Mouse (Mus musculus) T-helper 17 cell (primary cell): ENCODE results near the gene Wfdc16.
"Not testable (repeated sequence)": the region's sequence is repeated elsewhere in the genome, so short reads cannot be mapped to it uniquely, and the experiment has no call there.

Experiments used
- in situ Hi-C, 2 experiments: fragments of 300-600 bp; cut with MboI, MseI; formaldehyde crosslinking; loops; 1 replicate in 1 of 2; 2 replicates in 1 of 2; pipeline ENCODE4 v1.15.1; 2025; ENCODE audit warnings: high pct_unique_total_duplicates in 2 of 2

The Wfdc16 gene

DNA sequence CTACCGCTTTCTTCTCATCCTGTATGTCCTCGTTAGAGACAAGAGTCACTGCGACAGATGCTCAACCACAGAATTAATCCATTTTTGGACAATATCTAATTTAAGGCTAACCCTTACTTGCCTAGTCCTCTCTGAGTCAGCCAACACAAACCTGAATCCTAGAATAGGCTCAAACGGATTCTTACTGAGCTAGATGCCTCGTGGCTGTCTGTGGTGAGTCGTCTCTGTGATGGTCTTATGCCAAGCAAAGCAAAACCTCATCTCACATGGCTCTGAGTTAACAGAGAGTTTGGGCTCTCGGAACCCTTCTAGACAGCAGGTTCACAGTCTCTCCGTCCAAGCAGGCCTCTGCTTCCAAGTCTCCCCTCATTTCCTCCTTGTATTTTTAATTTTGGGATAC is 34.2 kb downstream of the Wfdc16 start:
- in situ Hi-C loops, result loop anchor here in 1 of 2 experiments (10.0 kb wide), 1 partner anchor 1090 kb away; no protein-coding TSS in a partner anchor

DNA sequence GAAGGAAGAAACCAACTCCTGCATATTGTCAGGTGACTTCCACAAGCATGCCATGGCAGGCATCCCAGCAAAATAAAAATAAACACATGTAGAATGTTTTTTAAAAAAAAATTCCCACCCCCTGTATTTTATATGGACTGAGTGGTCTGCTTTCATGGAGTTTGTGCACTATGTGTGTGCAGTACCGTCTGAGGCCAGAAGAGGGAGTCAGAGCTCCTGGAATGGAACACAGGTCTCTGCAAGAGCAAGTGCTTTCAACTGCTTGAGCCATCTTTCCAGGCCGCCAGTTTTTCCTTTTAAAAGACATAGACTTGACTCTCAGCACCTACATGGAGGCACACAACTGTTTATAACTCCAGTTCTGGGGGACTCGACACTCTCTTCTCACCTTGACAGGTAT is 35.1 kb downstream of the Wfdc16 start:
- in situ Hi-C loops, result loop anchor here in 1 of 2 experiments (10.0 kb wide), 1 partner anchor 1089 kb away; no protein-coding TSS in a partner anchor

DNA sequence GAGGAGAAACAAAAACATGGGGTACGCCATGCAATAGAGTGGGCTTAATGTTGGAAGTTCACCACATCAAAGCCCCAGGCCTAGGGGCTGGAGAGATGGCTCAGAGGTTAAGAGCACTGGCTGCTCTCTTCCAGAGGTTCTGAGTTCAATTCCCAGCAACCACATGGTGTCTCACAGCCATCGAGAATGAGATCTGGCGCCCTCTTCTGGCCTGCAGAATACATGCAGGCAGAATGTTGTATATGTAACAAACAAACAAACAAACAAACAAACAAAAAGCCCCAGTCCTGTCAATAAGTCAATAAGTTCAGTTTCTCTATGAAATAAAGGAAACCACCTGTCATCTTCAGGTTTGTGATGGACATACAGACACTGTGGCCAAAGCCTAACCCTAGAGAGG is 38.4 kb downstream of the Wfdc16 start:
- in situ Hi-C loops, result loop anchor here in 1 of 2 experiments (10.0 kb wide), 1 partner anchor 1085 kb away; no protein-coding TSS in a partner anchor

DNA sequence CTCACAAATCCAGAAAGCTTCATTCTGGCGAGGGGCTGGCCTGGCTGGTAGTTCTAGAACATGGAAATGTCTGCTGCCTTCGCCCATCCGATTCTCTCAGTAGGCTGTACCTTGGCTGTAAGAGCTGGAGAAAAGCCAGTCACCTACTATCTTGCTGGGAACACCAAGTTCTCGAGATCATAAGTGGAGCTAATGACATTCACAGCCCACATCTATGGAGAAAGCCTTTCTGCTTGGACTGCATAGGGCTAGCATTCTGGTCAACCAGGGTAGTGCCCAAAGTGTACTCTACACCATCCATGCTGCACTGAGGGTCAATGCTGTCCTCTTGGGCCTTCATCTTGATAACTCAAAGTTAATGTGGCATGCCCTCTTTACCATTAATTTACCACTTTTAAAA is 45.1 kb downstream of the Wfdc16 start, which contains the start of gene Eppin:
Gene Eppin (minus strand): TSS at position 101 of the 400 bp plus-strand sequence.
- in situ Hi-C loops, result loop anchor here in 1 of 2 experiments (5.0 kb wide), 1 partner anchor 129 kb away; no protein-coding TSS in a partner anchor

DNA sequence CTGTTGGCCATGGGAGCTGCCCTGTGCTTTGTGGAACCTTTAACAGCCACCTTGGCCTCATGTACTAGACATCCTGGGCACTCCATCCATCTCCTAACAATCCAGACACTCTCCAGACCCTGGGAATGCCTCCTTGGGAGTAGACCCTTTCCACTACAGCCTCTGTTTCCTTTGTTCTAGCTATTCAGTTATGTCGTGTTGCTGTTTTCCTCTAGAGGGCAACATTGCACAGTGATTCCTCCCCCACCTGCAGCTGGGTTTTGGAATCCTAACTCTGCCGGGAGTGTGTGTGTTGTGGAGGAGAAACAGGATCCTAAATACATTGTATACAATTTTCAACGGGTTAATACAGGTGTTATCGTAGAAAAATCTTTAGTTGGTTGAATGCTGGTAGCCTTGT is 46.6 kb downstream of the Wfdc16 start:
- in situ Hi-C loops, result loop anchor here in 1 of 2 experiments (5.0 kb wide), 1 partner anchor 130 kb away; no protein-coding TSS in a partner anchor

DNA sequence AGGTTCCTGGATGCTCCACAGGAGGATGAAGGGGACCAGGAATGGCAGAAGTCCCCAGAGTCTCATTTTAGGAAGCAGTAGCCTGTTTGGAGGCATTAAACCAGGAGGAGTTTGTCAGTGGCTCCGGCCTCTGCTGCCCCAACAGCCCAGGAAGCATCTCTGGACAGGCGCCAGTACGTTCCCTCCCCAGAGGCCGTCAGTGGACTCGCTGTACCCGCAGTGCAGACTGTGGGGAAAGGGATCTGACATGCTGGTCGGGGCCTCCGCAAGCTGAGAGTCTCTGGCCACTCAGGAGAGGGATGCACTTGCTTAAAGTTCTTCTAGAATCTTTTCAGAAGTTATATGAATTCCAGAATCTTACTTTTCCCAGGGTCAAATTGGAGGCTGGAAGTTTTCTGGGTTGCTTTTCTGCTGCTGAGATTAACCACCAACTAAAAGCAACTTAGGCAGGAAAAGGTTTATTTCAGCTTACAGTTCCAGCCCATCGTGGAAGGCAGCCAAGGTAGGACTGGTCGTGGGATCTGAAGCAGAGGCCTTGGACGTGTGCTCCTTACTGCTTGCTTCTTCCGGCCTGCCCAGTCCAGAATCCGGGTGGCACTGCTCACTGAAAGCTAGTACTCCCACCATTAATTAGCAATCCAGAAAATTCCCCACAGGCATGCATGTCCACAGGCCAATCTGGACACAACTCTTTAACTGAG is 53.4 kb downstream of the Wfdc16 start, which contains the start of gene Wfdc6a:
Gene Wfdc6a (minus strand): TSS at position 423 of the 701 bp plus-strand sequence.
- in situ Hi-C loops, result not testable (repeated sequence)
